Mouse (Mus musculus) stomach, postnatal 0 days (tissue): ENCODE data around the gene Stxbp4.

Experiments
- CTCF ChIP-seq: IDR thresholded peaks from 2 replicates; pipeline ENCODE4 v1.5.1; 2016; ENCODE audit warnings: antibody characterized with exemption, low read depth, mild to moderate bottlenecking, moderate library complexity
- EP300 ChIP-seq: optimal IDR thresholded peaks from 2 replicates; pipeline ENCODE3; 2016; ENCODE audit warnings: antibody characterized with exemption

DNA sequence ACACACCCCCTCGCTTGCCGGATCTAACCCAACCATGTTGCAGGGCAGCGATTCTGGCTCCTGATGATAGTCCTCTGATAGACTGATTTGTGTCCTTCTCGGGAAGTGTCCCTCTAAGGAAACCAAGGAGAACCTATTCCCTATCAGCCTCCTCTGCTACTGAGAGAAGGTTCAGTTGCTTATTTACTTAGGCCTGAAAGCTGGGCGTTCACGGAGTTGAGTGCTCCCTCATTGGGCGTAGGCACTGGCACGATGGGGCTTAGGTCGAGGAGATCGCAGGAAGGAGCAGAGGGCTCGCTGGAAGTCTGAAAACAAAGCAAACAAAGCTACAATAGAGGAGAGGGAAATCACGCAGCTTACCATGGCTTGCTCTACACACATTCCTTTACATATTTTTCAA, 19.6 kb upstream of the Stxbp4 start:
- TF ChIP-seq CTCF (no peak), EP300 (no peak)
